Mouse (Mus musculus): ENCODE measurements around the gene Cdsn. TPM values are rescaled to one million over a fixed set of nuclear protein-coding genes. Genes with fewer than 3 reads are reported as not detected.

Gene Cdsn
- polyA plus RNA-seq, 1 experiment from 2014 or later, result not detected

Other genes starting within 250 kb of the Cdsn start
- gene H2-Q1, start 231.7 kb upstream of the Cdsn start, polyA plus RNA-seq (2016; fragmentation: Nextera tagmentation; extraction: Ambion mirVana), result 0.06 and 0.10 TPM in 2 replicates
- gene H2-Q2, start 209.9 kb upstream of the Cdsn start, polyA plus RNA-seq (2016; fragmentation: Nextera tagmentation; extraction: Ambion mirVana), result 0.28 and 0.42 TPM in 2 replicates
- gene H2-Q4, start 172.5 kb upstream of the Cdsn start, polyA plus RNA-seq (2016; fragmentation: Nextera tagmentation; extraction: Ambion mirVana), result 2.7 and 3.2 TPM in 2 replicates
- gene H2-Q6, start 127.3 kb upstream of the Cdsn start, polyA plus RNA-seq (2016; fragmentation: Nextera tagmentation; extraction: Ambion mirVana), result 0.48 and 0.64 TPM in 2 replicates
- 6.5 and 6.8 TPM in 2 replicates for gene H2-Q7, start 113.0 kb upstream of the Cdsn start, polyA plus RNA-seq (2016; fragmentation: Nextera tagmentation; extraction: Ambion mirVana)
- gene H2-Q10, start 82.0 kb upstream of the Cdsn start, polyA plus RNA-seq (2016; fragmentation: Nextera tagmentation; extraction: Ambion mirVana), result 0.18 and 0.27 TPM in 2 replicates
- gene Pou5f1, start 46.1 kb upstream of the Cdsn start, polyA plus RNA-seq (2016; fragmentation: Nextera tagmentation; extraction: Ambion mirVana), result not detected in 2 replicates
- gene Tcf19, start 35.3 kb upstream of the Cdsn start, polyA plus RNA-seq (2016; fragmentation: Nextera tagmentation; extraction: Ambion mirVana), result 34.1 and 35.1 TPM in 2 replicates
- gene Cchcr1, start 35.0 kb upstream of the Cdsn start, polyA plus RNA-seq (2016; fragmentation: Nextera tagmentation; extraction: Ambion mirVana), result 12.9 and 13.1 TPM in 2 replicates
- 0.91 and 1.4 TPM in 2 replicates for gene Psors1c2, start 18.9 kb upstream of the Cdsn start, polyA plus RNA-seq (2016; fragmentation: Nextera tagmentation; extraction: Ambion mirVana)
- not detected in 2 replicates for gene 2300002M23Rik, start 15.3 kb downstream of the Cdsn start, polyA plus RNA-seq (2016; fragmentation: Nextera tagmentation; extraction: Ambion mirVana)
- not detected in 2 replicates for gene Sfta2, start 49.4 kb downstream of the Cdsn start, polyA plus RNA-seq (2016; fragmentation: Nextera tagmentation; extraction: Ambion mirVana)
- not detected in 2 replicates for gene Gm9573, start 74.5 kb downstream of the Cdsn start, polyA plus RNA-seq (2016; fragmentation: Nextera tagmentation; extraction: Ambion mirVana)
- 0.10 TPM in 1 of 2 replicates, not detected in the other for gene Mucl3, start 91.6 kb downstream of the Cdsn start, polyA plus RNA-seq (2016; fragmentation: Nextera tagmentation; extraction: Ambion mirVana)
- 14.9 and 15.2 TPM in 2 replicates for gene Vars2, start 115.5 kb downstream of the Cdsn start, polyA plus RNA-seq (2016; fragmentation: Nextera tagmentation; extraction: Ambion mirVana)
- 35.8 and 36.9 TPM in 2 replicates for gene Gtf2h4, start 121.6 kb downstream of the Cdsn start, polyA plus RNA-seq (2016; fragmentation: Nextera tagmentation; extraction: Ambion mirVana)
- 170 and 172 TPM in 2 replicates for gene Ddr1, start 152.5 kb downstream of the Cdsn start, polyA plus RNA-seq (2016; fragmentation: Nextera tagmentation; extraction: Ambion mirVana)